Mouse (Mus musculus): Measurements from ENCODE around the gene Cnr1. TPM values are rescaled to one million over a fixed set of nuclear protein-coding genes. Genes with fewer than 3 reads are reported as not detected.

The Cnr1 gene
- 0.53 and 0.54 TPM in 2 replicates for total RNA-seq (2012; rRNA removed)

DNA sequence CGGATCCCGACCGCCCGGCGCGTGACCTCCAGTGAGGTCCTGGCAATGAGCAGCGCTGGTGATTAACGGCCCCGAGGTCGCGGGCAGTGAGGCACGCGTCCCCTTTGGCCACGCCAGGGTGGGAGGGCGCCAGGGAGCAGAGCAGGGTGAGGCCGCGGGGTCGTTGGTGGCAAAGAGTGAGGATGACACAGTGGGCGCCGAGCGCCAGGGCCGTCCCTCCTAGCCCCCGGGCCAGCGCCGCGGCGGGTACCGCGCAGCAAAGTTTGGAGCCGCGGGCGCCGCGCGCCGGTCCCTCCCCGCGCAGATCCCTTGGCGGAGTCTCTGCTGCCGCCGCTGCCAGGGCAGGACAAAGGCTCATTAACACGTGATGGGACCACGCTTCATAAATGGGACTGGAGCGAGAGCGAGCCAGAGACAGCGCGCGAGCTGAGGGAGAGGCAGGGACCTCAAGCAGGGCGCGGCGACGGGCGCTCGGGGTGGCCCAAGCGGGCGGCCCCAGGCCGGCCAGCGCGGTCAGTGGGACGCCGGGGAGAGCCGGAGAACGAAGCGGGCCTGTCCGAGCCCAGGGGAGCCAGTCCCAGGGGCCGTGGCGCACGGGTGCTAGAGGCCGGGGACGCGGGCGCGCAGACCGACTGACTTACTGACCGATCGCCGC is at the start of gene Cnr1:
Gene Cnr1 (plus strand): TSS at position 360 of the 655 bp plus-strand sequence.
- in situ Hi-C loops (cut with MboI; ENCODE audit: low sequenced_read_pairs in 2 of 2, unreplicated experiment in 2 of 2) = no loop called here
- Histone ChIP-seq H3K9me3 (ENCODE audit: control insufficient read depth, insufficient read depth, low read depth, low read length) (no peaks in the 10 kb centered on the region), H3K27ac (ENCODE audit: insufficient read depth, low read depth, low read length, poor library complexity, severe bottlenecking) (no peak within 1 kb of the TSS)

DNA sequence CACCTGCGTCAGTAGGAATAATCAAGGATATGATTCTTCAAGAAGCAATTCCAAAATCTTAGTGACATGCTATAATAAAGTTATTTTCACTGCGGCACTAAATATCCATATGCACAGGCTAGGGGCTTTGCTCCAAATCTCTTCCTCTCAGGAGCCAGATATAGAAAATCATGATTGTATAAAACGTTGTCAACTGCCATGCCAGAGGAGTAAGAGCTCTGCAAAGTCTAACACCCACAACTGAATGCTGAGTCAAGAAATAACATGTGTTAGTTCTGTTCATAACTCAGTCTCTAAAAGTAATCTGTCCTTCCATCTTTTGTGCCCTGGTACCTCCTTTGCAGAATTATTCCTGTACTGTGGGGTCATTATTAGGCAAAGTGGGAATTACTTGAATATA is 44.4 kb upstream of the Cnr1 start:
- Histone ChIP-seq H3K36me3 (ENCODE audit: control insufficient read depth, insufficient read depth, low read length, poor library complexity, severe bottlenecking) (no peaks in the 10 kb centered on the region), H3K9me3 (ENCODE audit: control insufficient read depth, insufficient read depth, low read depth, low read length) (no peaks in the 10 kb centered on the region), H3K4me3 (ENCODE audit: insufficient read depth in 1 of 2, low read depth in 1 of 2, low read length in 2 of 2, poor library complexity in 1 of 2, severe bottlenecking in 1 of 2) (no peak overlapping the region), H3K9ac (ENCODE audit: insufficient read depth, low read depth, low read length, poor library complexity, severe bottlenecking) (no peak overlapping the region), H3K4me1 (ENCODE audit: control insufficient read depth in 2 of 2, insufficient read depth in 2 of 2, low read length in 2 of 2, poor library complexity in 1 of 2) (no peaks in the 10 kb centered on the region), H3K27ac (ENCODE audit: insufficient read depth, low read depth, low read length, poor library complexity, severe bottlenecking) (no peak overlapping the region)
- DNase-seq (ENCODE audit: low read depth, low spot score) = no peak
- TF ChIP-seq HCFC1 (IDR thresholded peaks at IDR 0.05; ENCODE audit: borderline replicate concordance, insufficient read depth, low read length) = no peak
- TF ChIP-seq MAFK (IDR thresholded peaks at IDR 0.05; ENCODE audit: insufficient read depth, low read depth, low read length) = no peak
- TF ChIP-seq ZNF384 (IDR thresholded peaks at IDR 0.05; ENCODE audit: low read depth, low read length) = no peak
- TF ChIP-seq ZC3H11A (IDR thresholded peaks at IDR 0.05; ENCODE audit: borderline replicate concordance, low read depth, low read length) = no peak
- no peak for TF ChIP-seq CHD2 (IDR thresholded peaks at IDR 0.05; ENCODE audit: low read depth, low read length)
- in situ Hi-C loops (cut with MboI; ENCODE audit: low sequenced_read_pairs in 2 of 2, unreplicated experiment in 2 of 2) = no loop called here

More for the DNA sequence above, at the start of gene Cnr1:
- Histone ChIP-seq H3K9ac (ENCODE audit: insufficient read depth, low read depth, low read length, poor library complexity, severe bottlenecking) (peak within 1 kb of the TSS; percentile 76), H3K4me1 (ENCODE audit: control insufficient read depth in 2 of 2, insufficient read depth in 2 of 2, low read length in 2 of 2, poor library complexity in 1 of 2) (peaks cover 0 to 2% of the 10 kb centered on the region in 2 experiments; a peak in 2 of 4 replicates), H3K36me3 (ENCODE audit: control insufficient read depth, insufficient read depth, low read length, poor library complexity, severe bottlenecking) (no peaks in the 10 kb centered on the region), H3K4me3 (ENCODE audit: insufficient read depth in 1 of 2, low read depth in 1 of 2, low read length in 2 of 2, poor library complexity in 1 of 2, severe bottlenecking in 1 of 2) (peak within 1 kb of the TSS; percentile 73 to 88)
- DNase-seq (ENCODE audit: low read depth, low spot score) = no peak
- TF ChIP-seq HCFC1 (IDR thresholded peaks at IDR 0.05; ENCODE audit: borderline replicate concordance, insufficient read depth, low read length) (no peak), ZC3H11A (IDR thresholded peaks at IDR 0.05; ENCODE audit: borderline replicate concordance, low read depth, low read length) (0 out of 2 replicates have a peak, but pooled peaks have one; percentile 31)

DNA sequence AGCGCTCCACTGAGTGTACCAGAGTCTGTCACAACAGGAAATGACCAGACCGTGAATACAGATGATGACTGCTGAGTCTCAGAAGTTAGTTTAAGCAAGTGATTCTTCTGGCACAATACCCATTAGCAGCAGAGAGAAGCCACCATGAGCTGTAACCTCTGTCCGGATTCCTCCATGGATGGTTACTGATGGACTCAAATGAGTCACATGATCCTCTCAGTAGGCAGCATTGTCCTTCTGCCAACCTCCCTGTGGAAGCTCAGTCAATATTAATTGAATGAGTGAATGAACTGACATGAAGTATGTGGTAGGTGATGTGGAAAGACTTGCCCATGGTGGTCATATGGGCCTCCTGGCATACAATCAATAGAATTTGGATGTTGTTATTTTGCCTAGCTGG is 38.4 kb upstream of the Cnr1 start:
- H3K36me3 ChIP-seq (ENCODE audit: control insufficient read depth, insufficient read depth, low read length, poor library complexity, severe bottlenecking) = no peaks in the 10 kb centered on the region
- no peak overlapping the region for H3K9ac ChIP-seq (ENCODE audit: insufficient read depth, low read depth, low read length, poor library complexity, severe bottlenecking)
- no peak overlapping the region for H3K4me3 ChIP-seq (ENCODE audit: insufficient read depth in 1 of 2, low read depth in 1 of 2, low read length in 2 of 2, poor library complexity in 1 of 2, severe bottlenecking in 1 of 2)
- in situ Hi-C loops (cut with MboI; ENCODE audit: low sequenced_read_pairs in 2 of 2, unreplicated experiment in 2 of 2) = no loop called here
- no peak for TF ChIP-seq ZNF384 (IDR thresholded peaks at IDR 0.05; ENCODE audit: low read depth, low read length)
- no peak for TF ChIP-seq HCFC1 (IDR thresholded peaks at IDR 0.05; ENCODE audit: borderline replicate concordance, insufficient read depth, low read length)
- TF ChIP-seq CHD2 (IDR thresholded peaks at IDR 0.05; ENCODE audit: low read depth, low read length) = no peak
- TF ChIP-seq MAFK (IDR thresholded peaks at IDR 0.05; ENCODE audit: insufficient read depth, low read depth, low read length) = no peak
- no peak for TF ChIP-seq ZC3H11A (IDR thresholded peaks at IDR 0.05; ENCODE audit: borderline replicate concordance, low read depth, low read length)
- H3K9me3 ChIP-seq (ENCODE audit: control insufficient read depth, insufficient read depth, low read depth, low read length) = no peaks in the 10 kb centered on the region
- DNase-seq (ENCODE audit: low read depth, low spot score) = no peak
- no peak overlapping the region for H3K27ac ChIP-seq (ENCODE audit: insufficient read depth, low read depth, low read length, poor library complexity, severe bottlenecking)
- no peaks in the 10 kb centered on the region for H3K4me1 ChIP-seq (ENCODE audit: control insufficient read depth in 2 of 2, insufficient read depth in 2 of 2, low read length in 2 of 2, poor library complexity in 1 of 2)

DNA sequence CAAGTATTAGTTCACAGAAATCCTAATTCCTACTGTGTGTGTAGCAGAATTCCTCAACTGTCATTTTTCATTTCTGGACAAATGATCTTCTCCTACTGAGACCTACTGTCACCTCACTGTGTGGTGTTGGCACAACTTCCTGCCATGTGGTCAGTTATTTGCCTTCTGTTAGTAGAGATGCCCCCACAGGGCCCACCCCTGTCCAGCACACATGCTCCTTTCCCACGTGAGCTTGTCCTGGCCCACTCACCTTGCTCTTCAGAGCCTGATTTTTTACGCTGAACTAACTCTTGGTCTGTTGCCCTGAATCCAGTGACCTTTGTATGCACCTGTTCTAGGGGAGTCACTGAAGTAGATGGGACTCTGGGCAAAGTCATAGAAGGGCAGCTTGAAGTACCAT is 34.4 kb upstream of the Cnr1 start:
- TF ChIP-seq ZNF384 (IDR thresholded peaks at IDR 0.05; ENCODE audit: low read depth, low read length) = no peak
- TF ChIP-seq HCFC1 (IDR thresholded peaks at IDR 0.05; ENCODE audit: borderline replicate concordance, insufficient read depth, low read length) = no peak
- no peak for TF ChIP-seq CHD2 (IDR thresholded peaks at IDR 0.05; ENCODE audit: low read depth, low read length)
- TF ChIP-seq MAFK (IDR thresholded peaks at IDR 0.05; ENCODE audit: insufficient read depth, low read depth, low read length) = no peak
- no peak for TF ChIP-seq ZC3H11A (IDR thresholded peaks at IDR 0.05; ENCODE audit: borderline replicate concordance, low read depth, low read length)
- no peak overlapping the region for H3K4me3 ChIP-seq (ENCODE audit: insufficient read depth in 1 of 2, low read depth in 1 of 2, low read length in 2 of 2, poor library complexity in 1 of 2, severe bottlenecking in 1 of 2)
- H3K36me3 ChIP-seq (ENCODE audit: control insufficient read depth, insufficient read depth, low read length, poor library complexity, severe bottlenecking) = no peaks in the 10 kb centered on the region
- in situ Hi-C loops (cut with MboI; ENCODE audit: low sequenced_read_pairs in 2 of 2, unreplicated experiment in 2 of 2) = no loop called here
- no peak for DNase-seq (ENCODE audit: low read depth, low spot score)
- H3K9me3 ChIP-seq (ENCODE audit: control insufficient read depth, insufficient read depth, low read depth, low read length) = no peaks in the 10 kb centered on the region
- H3K4me1 ChIP-seq (ENCODE audit: control insufficient read depth in 2 of 2, insufficient read depth in 2 of 2, low read length in 2 of 2, poor library complexity in 1 of 2) = no peaks in the 10 kb centered on the region
- no peak overlapping the region for H3K9ac ChIP-seq (ENCODE audit: insufficient read depth, low read depth, low read length, poor library complexity, severe bottlenecking)
- no peak overlapping the region for H3K27ac ChIP-seq (ENCODE audit: insufficient read depth, low read depth, low read length, poor library complexity, severe bottlenecking)
